Mouse (Mus musculus) cerebellum, adult 2 months (tissue): ENCODE data around the gene Rpl13a.

Source experiments
- CTCF ChIP-seq: fragments of 200-500 bp; IDR thresholded peaks from 2 replicates; pipeline ENCODE4 v1.5.1; 2011; ENCODE audit warnings: low read depth, mild to moderate bottlenecking, control low read depth, low read length, moderate library complexity, borderline replicate concordance; ENCODE audit not compliant: insufficient read depth
- POLR2A ChIP-seq: fragments of 200-500 bp; IDR thresholded peaks from 2 replicates; pipeline ENCODE4 v1.6.1; 2011; ENCODE audit warnings: low read length, control low read depth, borderline replicate concordance; ENCODE audit not compliant: insufficient read depth

- TF ChIP-seq POLR2A: no peak
- no peak for TF ChIP-seq CTCF
Observed at GRCm38 (mm10) chr7:45090251-45090977, 38.1 kb downstream of the Rpl13a start.
